Mouse (Mus musculus): Measurements from ENCODE around the gene Gm21992. TPM values are rescaled to one million over a fixed set of nuclear protein-coding genes. Genes with fewer than 3 reads are reported as not detected.

Gene Gm21992
- total and polyA plus RNA-seq, 2 experiments, result 4.8 to 23.6 TPM

GRCm38 (mm10) chr19:4756193-4756911 is 55.1 kb downstream of the Gm21992 start, which contains the start of gene Rbm4b:
Rbm4b (plus strand) TSS chr19:4756497.
- Histone ChIP-seq H3K4me1 (ENCODE audit: control insufficient read depth, insufficient read depth, low read length) (peaks cover 13% of the 10 kb centered on the region), H3K27me3 (ENCODE audit: control insufficient read depth, insufficient read depth, low read length) (no peaks in the 10 kb centered on the region), H3K79me2 (ENCODE audit: control insufficient read depth, insufficient read depth, low read length) (peaks cover 3% of the 10 kb centered on the region; the same call in 1 of the 2 replicates), H3K4me3 (ENCODE audit: insufficient read depth, low read depth, low read length) (peak within 1 kb of the TSS; percentile 92), H3K36me3 (ENCODE audit: control insufficient read depth, insufficient read depth, low read length) (peaks cover 5% of the 10 kb centered on the region; the same call in 1 of the 2 replicates), H3K9ac (ENCODE audit: low read depth, low read length) (peak within 1 kb of the TSS; percentile 93), H3K27ac (replicated peaks; ENCODE audit: insufficient read depth, low read depth, low read length) (peak within 1 kb of the TSS; percentile 93)
- TF ChIP-seq POLR2A (IDR thresholded peaks at IDR 0.05; ENCODE audit: extremely low read depth, insufficient read depth, low read length), result peak; percentile 60; the same call in 1 of the 2 replicates
- no peak for TF ChIP-seq CTCF (IDR thresholded peaks at IDR 0.05; ENCODE audit: low read depth, low read length)
- DNase-seq (ENCODE audit: extremely low read depth, low read depth, low spot score), result peak; percentile 73
- under 1% methylated on average over 65 of the region's 65 CpGs for WGBS

GRCm38 (mm10) chr19:4755565-4756192 is 55.7 kb downstream of the Gm21992 start:
- peak overlapping the region; percentile 80 for H3K9ac ChIP-seq (ENCODE audit: low read depth, low read length)
- DNase-seq (ENCODE audit: extremely low read depth, low read depth, low spot score), result peak; percentile 83
- no peaks in the 10 kb centered on the region for H3K27me3 ChIP-seq (ENCODE audit: control insufficient read depth, insufficient read depth, low read length)
- no peak for TF ChIP-seq POLR2A (IDR thresholded peaks at IDR 0.05; ENCODE audit: extremely low read depth, insufficient read depth, low read length)
- TF ChIP-seq CTCF (IDR thresholded peaks at IDR 0.05; ENCODE audit: low read depth, low read length), result peak; percentile 99
- peak overlapping the region; percentile 93 for H3K27ac ChIP-seq (replicated peaks; ENCODE audit: insufficient read depth, low read depth, low read length)
- peaks cover 11% of the 10 kb centered on the region; the same call in 1 of the 2 replicates for H3K36me3 ChIP-seq (ENCODE audit: control insufficient read depth, insufficient read depth, low read length)
- H3K79me2 ChIP-seq (ENCODE audit: control insufficient read depth, insufficient read depth, low read length), result peaks cover 3% of the 10 kb centered on the region; the same call in 1 of the 2 replicates
- under 1% methylated on average over 10 of the region's 10 CpGs for WGBS
- H3K4me3 ChIP-seq (ENCODE audit: insufficient read depth, low read depth, low read length), result peak overlapping the region; percentile 92
- peaks cover 13% of the 10 kb centered on the region for H3K4me1 ChIP-seq (ENCODE audit: control insufficient read depth, insufficient read depth, low read length)

- no peak for DNase-seq (ENCODE audit: extremely low read depth, low read depth, low spot score)
- no peak overlapping the region for H3K4me3 ChIP-seq (ENCODE audit: insufficient read depth, low read depth, low read length)
- no peaks in the 10 kb centered on the region for H3K27me3 ChIP-seq (ENCODE audit: control insufficient read depth, insufficient read depth, low read length)
- no peaks in the 10 kb centered on the region for H3K79me2 ChIP-seq (ENCODE audit: control insufficient read depth, insufficient read depth, low read length)
- TF ChIP-seq CTCF (IDR thresholded peaks at IDR 0.05; ENCODE audit: low read depth, low read length) (no peak), POLR2A (IDR thresholded peaks at IDR 0.05; ENCODE audit: extremely low read depth, insufficient read depth, low read length) (no peak)
- 96% methylated on average over 6 of the region's 6 CpGs for WGBS
- H3K4me1 ChIP-seq (ENCODE audit: control insufficient read depth, insufficient read depth, low read length), result no peaks in the 10 kb centered on the region
- no peak overlapping the region for H3K9ac ChIP-seq (ENCODE audit: low read depth, low read length)
- H3K27ac ChIP-seq (replicated peaks; ENCODE audit: insufficient read depth, low read depth, low read length), result no peak overlapping the region
- H3K36me3 ChIP-seq (ENCODE audit: control insufficient read depth, insufficient read depth, low read length), result peaks cover 48% of the 10 kb centered on the region
Measured at GRCm38 (mm10) chr19:4749975-4750374, 61.4 kb downstream of the Gm21992 start.

GRCm38 (mm10) chr19:4748493-4748892 is 62.9 kb downstream of the Gm21992 start:
- TF ChIP-seq POLR2A (IDR thresholded peaks at IDR 0.05; ENCODE audit: extremely low read depth, insufficient read depth, low read length) (no peak), CTCF (IDR thresholded peaks at IDR 0.05; ENCODE audit: low read depth, low read length) (no peak)
- no peak overlapping the region for H3K4me3 ChIP-seq (ENCODE audit: insufficient read depth, low read depth, low read length)
- no peak overlapping the region for H3K9ac ChIP-seq (ENCODE audit: low read depth, low read length)
- H3K27ac ChIP-seq (replicated peaks; ENCODE audit: insufficient read depth, low read depth, low read length), result no peak overlapping the region
- H3K27me3 ChIP-seq (ENCODE audit: control insufficient read depth, insufficient read depth, low read length), result no peaks in the 10 kb centered on the region
- DNase-seq (ENCODE audit: extremely low read depth, low read depth, low spot score), result no peak
- H3K4me1 ChIP-seq (ENCODE audit: control insufficient read depth, insufficient read depth, low read length), result no peaks in the 10 kb centered on the region
- 94% methylated on average over 10 of the region's 10 CpGs for WGBS
- no peaks in the 10 kb centered on the region for H3K79me2 ChIP-seq (ENCODE audit: control insufficient read depth, insufficient read depth, low read length)
- peaks cover 62% of the 10 kb centered on the region for H3K36me3 ChIP-seq (ENCODE audit: control insufficient read depth, insufficient read depth, low read length)

- H3K27ac ChIP-seq (replicated peaks; ENCODE audit: insufficient read depth, low read depth, low read length), result no peak overlapping the region
- H3K79me2 ChIP-seq (ENCODE audit: control insufficient read depth, insufficient read depth, low read length), result no peaks in the 10 kb centered on the region
- peaks cover 67% of the 10 kb centered on the region for H3K36me3 ChIP-seq (ENCODE audit: control insufficient read depth, insufficient read depth, low read length)
- TF ChIP-seq POLR2A (IDR thresholded peaks at IDR 0.05; ENCODE audit: extremely low read depth, insufficient read depth, low read length), result no peak
- no peak for TF ChIP-seq CTCF (IDR thresholded peaks at IDR 0.05; ENCODE audit: low read depth, low read length)
- no peak overlapping the region for H3K4me3 ChIP-seq (ENCODE audit: insufficient read depth, low read depth, low read length)
- DNase-seq (ENCODE audit: extremely low read depth, low read depth, low spot score), result no peak
- no peaks in the 10 kb centered on the region for H3K27me3 ChIP-seq (ENCODE audit: control insufficient read depth, insufficient read depth, low read length)
- H3K9ac ChIP-seq (ENCODE audit: low read depth, low read length), result no peak overlapping the region
- H3K4me1 ChIP-seq (ENCODE audit: control insufficient read depth, insufficient read depth, low read length), result no peaks in the 10 kb centered on the region
- 92% methylated on average over 9 of the region's 9 CpGs for WGBS
Measured at GRCm38 (mm10) chr19:4747631-4748312, 63.6 kb downstream of the Gm21992 start.

Measured in liver, adult 2 months (tissue).